Mouse (Mus musculus): ENCODE measurements at regions not wholly inside any gene's neighbourhood (a gene's known extent, or its start where the extent isn't known, plus 50 kb on each side); places are given as distances from the start of the nearest gene placed in this dataset.

GRCm38 (mm10) chr12:50073684-50074083, 575.2 kb downstream of the Prkd1 start:
- no peak overlapping the region for H3K27ac ChIP-seq (replicated peaks)
- H3K27me3 ChIP-seq = no peaks in the 10 kb centered on the region
- no peak overlapping the region for H3K4me3 ChIP-seq
- 72% methylated on average over 2 of the region's 2 CpGs for WGBS
- H3K4me2 ChIP-seq = no peak overlapping the region
- H3K4me1 ChIP-seq (replicated peaks) = no peaks in the 10 kb centered on the region
- no peaks in the 10 kb centered on the region for H3K36me3 ChIP-seq
- H3K9ac ChIP-seq = no peak overlapping the region
- no peak for ATAC-seq (ENCODE audit: low FRiP score, low read depth)
- H3K9me3 ChIP-seq = no peaks in the 10 kb centered on the region

GRCm38 (mm10) chr12:50081157-50081556, 567.7 kb downstream of the Prkd1 start:
- no peaks in the 10 kb centered on the region for H3K9me3 ChIP-seq
- ATAC-seq (ENCODE audit: low FRiP score, low read depth) = no peak
- no peaks in the 10 kb centered on the region for H3K4me1 ChIP-seq (replicated peaks)
- H3K9ac ChIP-seq = no peak overlapping the region
- H3K27ac ChIP-seq (replicated peaks) = no peak overlapping the region
- no peaks in the 10 kb centered on the region for H3K27me3 ChIP-seq
- WGBS = 87% methylated on average over 9 of the region's 9 CpGs
- no peak overlapping the region for H3K4me2 ChIP-seq
- no peaks in the 10 kb centered on the region for H3K36me3 ChIP-seq
- no peak overlapping the region for H3K4me3 ChIP-seq

GRCm38 (mm10) chr12:50081571-50081970, 567.3 kb downstream of the Prkd1 start:
- no peak overlapping the region for H3K27ac ChIP-seq (replicated peaks)
- no peaks in the 10 kb centered on the region for H3K4me1 ChIP-seq (replicated peaks)
- H3K27me3 ChIP-seq = no peaks in the 10 kb centered on the region
- H3K36me3 ChIP-seq = no peaks in the 10 kb centered on the region
- no peak overlapping the region for H3K4me3 ChIP-seq
- WGBS = 82% methylated on average over 1 of the region's 1 CpGs
- ATAC-seq (ENCODE audit: low FRiP score, low read depth) = no peak
- H3K9ac ChIP-seq = no peak overlapping the region
- no peaks in the 10 kb centered on the region for H3K9me3 ChIP-seq
- no peak overlapping the region for H3K4me2 ChIP-seq

- H3K27me3 ChIP-seq = no peaks in the 10 kb centered on the region
- H3K4me2 ChIP-seq = no peak overlapping the region
- no peak overlapping the region for H3K27ac ChIP-seq (replicated peaks)
- H3K9me3 ChIP-seq = no peaks in the 10 kb centered on the region
- no peak for ATAC-seq (ENCODE audit: low FRiP score, low read depth)
- H3K9ac ChIP-seq = no peak overlapping the region
- H3K4me3 ChIP-seq = no peak overlapping the region
- no peaks in the 10 kb centered on the region for H3K36me3 ChIP-seq
- 66% methylated on average over 3 of the region's 3 CpGs for WGBS
- H3K4me1 ChIP-seq (replicated peaks) = no peaks in the 10 kb centered on the region
These were observed 564.4 kb downstream of the Prkd1 start for GRCm38 (mm10) chr12:50084517-50084916.

GRCm38 (mm10) chr12:50111246-50112044, 537.5 kb downstream of the Prkd1 start:
- Histone ChIP-seq H3K9me3 (no peaks in the 10 kb centered on the region), H3K27ac (replicated peaks) (no peak overlapping the region), H3K9ac (no peak overlapping the region), H3K36me3 (no peaks in the 10 kb centered on the region), H3K27me3 (peaks cover 5% of the 10 kb centered on the region), H3K4me3 (no peak overlapping the region), H3K4me1 (replicated peaks) (no peaks in the 10 kb centered on the region), H3K4me2 (no peak overlapping the region)
- WGBS = 87% methylated on average over 9 of the region's 9 CpGs
- ATAC-seq (ENCODE audit: low FRiP score, low read depth) = no peak

GRCm38 (mm10) chr12:50112081-50112491, 536.8 kb downstream of the Prkd1 start:
- H3K36me3 ChIP-seq = no peaks in the 10 kb centered on the region
- peaks cover 5% of the 10 kb centered on the region for H3K27me3 ChIP-seq
- WGBS = 88% methylated on average over 7 of the region's 7 CpGs
- no peaks in the 10 kb centered on the region for H3K4me1 ChIP-seq (replicated peaks)
- no peak for ATAC-seq (ENCODE audit: low FRiP score, low read depth)
- no peaks in the 10 kb centered on the region for H3K9me3 ChIP-seq
- no peak overlapping the region for H3K9ac ChIP-seq
- no peak overlapping the region for H3K27ac ChIP-seq (replicated peaks)
- no peak overlapping the region for H3K4me3 ChIP-seq
- no peak overlapping the region for H3K4me2 ChIP-seq

- 50% methylated on average over 2 of the region's 2 CpGs for WGBS
- Histone ChIP-seq H3K27me3 (peaks cover 28% of the 10 kb centered on the region), H3K27ac (replicated peaks) (no peak overlapping the region)
These were observed 533.0 kb downstream of the Prkd1 start for GRCm38 (mm10) chr12:50115855-50116254.

GRCm38 (mm10) chr12:50118346-50118745, 530.6 kb downstream of the Prkd1 start:
- Histone ChIP-seq H3K4me2 (no peak overlapping the region), H3K9ac (no peak overlapping the region), H3K27me3 (peaks cover 40% of the 10 kb centered on the region), H3K9me3 (no peaks in the 10 kb centered on the region), H3K36me3 (no peaks in the 10 kb centered on the region), H3K4me3 (no peak overlapping the region), H3K27ac (replicated peaks) (no peak overlapping the region), H3K4me1 (replicated peaks) (peaks cover 13% of the 10 kb centered on the region)
- ATAC-seq (ENCODE audit: low FRiP score, low read depth) = no peak

More at GRCm38 (mm10) chr12:50115855-50116254, 533.0 kb downstream of the Prkd1 start:
- Histone ChIP-seq H3K4me2 (no peak overlapping the region), H3K9ac (no peak overlapping the region), H3K4me3 (no peak overlapping the region), H3K4me1 (replicated peaks) (peaks cover 12% of the 10 kb centered on the region), H3K9me3 (no peaks in the 10 kb centered on the region), H3K36me3 (no peaks in the 10 kb centered on the region)
- no peak for ATAC-seq (ENCODE audit: low FRiP score, low read depth)

GRCm38 (mm10) chr12:50122145-50122544, 526.8 kb downstream of the Prkd1 start:
- no peaks in the 10 kb centered on the region for H3K36me3 ChIP-seq
- no peak overlapping the region for H3K9ac ChIP-seq
- H3K4me2 ChIP-seq = no peak overlapping the region
- peaks cover 13% of the 10 kb centered on the region for H3K4me1 ChIP-seq (replicated peaks)
- no peak overlapping the region for H3K4me3 ChIP-seq
- no peak for ATAC-seq (ENCODE audit: low FRiP score, low read depth)
- H3K27ac ChIP-seq (replicated peaks) = no peak overlapping the region
- peaks cover 47% of the 10 kb centered on the region for H3K27me3 ChIP-seq
- H3K9me3 ChIP-seq = no peaks in the 10 kb centered on the region
- WGBS = 21% methylated on average over 5 of the region's 5 CpGs

- Histone ChIP-seq H3K4me3 (no peak overlapping the region), H3K27ac (replicated peaks) (no peak overlapping the region), H3K36me3 (no peaks in the 10 kb centered on the region), H3K4me2 (no peak overlapping the region), H3K9me3 (no peaks in the 10 kb centered on the region), H3K9ac (no peak overlapping the region), H3K4me1 (replicated peaks) (peaks cover 13% of the 10 kb centered on the region), H3K27me3 (peaks cover 40% of the 10 kb centered on the region)
- no peak for ATAC-seq (ENCODE audit: low FRiP score, low read depth)
- 69% methylated on average over 1 of the region's 1 CpGs for WGBS
These were observed 525.9 kb downstream of the Prkd1 start for GRCm38 (mm10) chr12:50122971-50123370.

GRCm38 (mm10) chr12:50158143-50158542, 490.8 kb downstream of the Prkd1 start:
- no peaks in the 10 kb centered on the region for H3K9me3 ChIP-seq
- H3K27ac ChIP-seq (replicated peaks) = no peak overlapping the region
- no peaks in the 10 kb centered on the region for H3K36me3 ChIP-seq
- no peak overlapping the region for H3K4me2 ChIP-seq
- H3K4me3 ChIP-seq = no peak overlapping the region
- no peak overlapping the region for H3K9ac ChIP-seq
- no peak for ATAC-seq (ENCODE audit: low FRiP score, low read depth)
- 81% methylated on average over 9 of the region's 9 CpGs for WGBS
- H3K4me1 ChIP-seq (replicated peaks) = no peaks in the 10 kb centered on the region
- H3K27me3 ChIP-seq = no peaks in the 10 kb centered on the region

GRCm38 (mm10) chr12:50187332-50187731, 461.6 kb downstream of the Prkd1 start:
- H3K4me2 ChIP-seq = no peak overlapping the region
- no peaks in the 10 kb centered on the region for H3K36me3 ChIP-seq
- H3K27me3 ChIP-seq = no peaks in the 10 kb centered on the region
- 0 out of 2 replicates have a peak, but pooled peaks cover 4% of the 10 kb centered on the region for H3K4me1 ChIP-seq (replicated peaks)
- H3K9me3 ChIP-seq = no peaks in the 10 kb centered on the region
- no peak overlapping the region for H3K4me3 ChIP-seq
- 36% methylated on average over 1 of the region's 1 CpGs for WGBS
- H3K27ac ChIP-seq (replicated peaks) = no peak overlapping the region
- ATAC-seq (ENCODE audit: low FRiP score, low read depth) = no peak
- no peak overlapping the region for H3K9ac ChIP-seq

Measured in hindbrain, embryonic 15.5 days (tissue).